Mouse (Mus musculus): ENCODE measurements around the gene Snrpd2.

- TF ChIP-seq POLR2A (IDR thresholded peaks at IDR 0.05; ENCODE audit: borderline replicate concordance, extremely low read depth, insufficient read depth, insufficient read length, poor library complexity, severe bottlenecking) (no peak), CTCF (IDR thresholded peaks at IDR 0.05; ENCODE audit: borderline replicate concordance, extremely low read depth, insufficient read depth, insufficient read length) (no peak)
These were observed 45.0 kb upstream of the Snrpd2 start for GRCm38 (mm10) chr7:19104486-19104885.

Measured in brain, embryonic 14.5 days (tissue).